Mouse (Mus musculus) left cerebral cortex, adult 9 months (tissue): Measurements from ENCODE around the gene Rpp38.
A peak's percentile ranks its signal among the peaks of the same experiment; 100 is the strongest.

ENCODE experiments used
- DNase-seq, 2 experiments: peaks; one replicate each; pipeline ENCODE4 v3.0.0; 2022; ENCODE audit warnings: low spot score in 2 of 2

Rpp38 gene

GRCm38 (mm10) chr2:3285709-3286108 is 46.7 kb downstream of the Rpp38 start:
- no peak for DNase-seq

DNA sequence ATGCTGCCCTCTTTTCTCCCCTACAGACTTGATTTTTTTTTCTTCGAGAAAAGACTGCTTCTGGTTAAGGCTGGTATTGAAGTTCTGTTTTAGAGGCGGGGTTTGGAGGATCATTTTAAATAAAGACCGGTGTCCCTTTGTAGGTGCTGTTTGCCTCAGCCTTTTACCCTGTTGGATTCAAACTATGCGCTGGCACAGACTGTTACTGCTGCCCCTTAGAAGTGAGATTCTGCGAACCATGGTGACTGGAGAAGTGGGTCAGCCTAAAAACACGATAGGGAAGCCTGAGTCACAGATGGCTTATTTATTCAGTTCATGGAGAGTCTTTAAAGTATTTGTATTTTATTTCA is 47.3 kb downstream of the Rpp38 start:
- DNase-seq, result peak in 1 of 2 experiments; percentile 24

DNA sequence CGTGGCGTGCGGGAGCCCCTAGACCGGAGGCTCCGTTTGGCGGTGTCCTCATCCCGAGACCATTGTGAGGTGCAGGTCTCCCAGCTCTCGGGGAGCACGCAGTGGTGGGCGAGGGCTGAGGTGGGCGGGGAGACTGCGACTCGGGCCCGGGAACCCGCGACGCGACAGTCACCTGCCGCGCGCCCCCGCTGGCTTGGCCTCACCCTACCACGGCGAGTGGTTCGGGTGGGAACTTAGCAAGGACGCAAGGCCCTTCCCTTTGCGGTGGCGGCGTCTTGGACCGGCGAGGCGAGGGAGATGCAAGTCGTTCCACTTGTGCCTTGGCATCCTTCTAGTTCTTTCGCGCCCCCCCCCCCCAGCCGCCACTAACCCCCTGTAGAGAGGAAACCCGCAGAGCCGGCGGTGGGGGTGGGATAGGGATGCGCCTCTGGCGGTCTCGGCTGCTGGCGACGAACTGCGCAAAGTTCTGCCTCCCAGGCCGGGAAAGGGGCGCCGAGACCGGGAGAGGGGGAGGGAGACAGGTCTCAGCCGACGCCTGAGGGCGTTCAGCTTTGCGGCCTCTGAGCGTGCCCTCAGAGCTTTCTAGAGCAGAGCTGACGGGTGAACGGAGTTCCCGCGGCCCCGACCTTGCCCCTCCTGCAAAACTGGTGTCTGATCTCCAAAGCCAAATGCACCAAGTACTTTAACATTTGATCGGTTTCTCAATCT is 47.8 kb downstream of the Rpp38 start:
- peak in 1 of 2 experiments; percentile 30 for DNase-seq

DNA sequence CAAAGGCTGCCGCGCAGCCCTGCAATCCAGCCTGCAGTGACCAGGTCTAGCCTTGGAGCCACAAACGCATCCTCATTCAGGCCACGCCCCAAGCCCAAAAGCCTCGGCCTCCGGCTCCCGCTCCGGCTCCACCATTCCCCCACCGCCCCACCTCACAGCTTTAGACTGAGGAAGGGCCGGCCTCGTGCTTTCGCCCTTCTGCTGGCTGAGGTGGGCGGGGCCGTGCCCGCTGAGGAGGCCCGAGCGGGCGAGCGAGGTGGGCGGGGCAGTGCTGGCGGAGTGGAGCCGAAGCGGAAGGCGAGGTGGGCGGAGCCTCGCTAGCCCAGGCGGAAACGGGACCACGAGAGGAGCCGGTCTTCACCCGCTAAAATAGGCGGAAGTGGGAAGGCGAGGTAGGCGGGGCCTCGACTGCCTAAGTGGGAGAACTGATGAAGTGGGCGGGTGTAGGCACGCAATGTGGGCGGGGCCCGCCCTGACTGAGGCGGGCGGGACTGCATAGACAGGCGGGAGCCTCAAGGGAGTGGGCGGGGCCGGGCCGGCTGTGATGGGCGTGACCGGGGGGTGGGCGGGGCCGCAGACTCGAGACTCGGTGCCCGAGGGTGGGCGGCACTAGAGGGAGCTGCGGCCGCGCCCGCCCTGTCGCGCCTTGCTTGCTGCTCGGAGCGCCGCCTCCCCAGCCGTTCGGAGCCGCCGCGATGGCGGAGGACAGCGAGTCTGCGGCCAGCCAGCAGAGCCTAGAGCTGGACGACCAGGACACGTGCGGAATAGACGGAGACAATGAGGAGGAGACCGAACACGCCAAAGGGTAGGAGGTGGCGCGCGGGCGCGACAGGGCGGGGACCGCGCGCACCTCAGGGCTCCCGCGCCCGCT is 48.6 kb downstream of the Rpp38 start, which contains the start of gene Nmt2:
Nmt2 (plus strand) TSS at position 611 of the 871 bp plus-strand sequence.
- peak; percentile 99 for DNase-seq

DNA sequence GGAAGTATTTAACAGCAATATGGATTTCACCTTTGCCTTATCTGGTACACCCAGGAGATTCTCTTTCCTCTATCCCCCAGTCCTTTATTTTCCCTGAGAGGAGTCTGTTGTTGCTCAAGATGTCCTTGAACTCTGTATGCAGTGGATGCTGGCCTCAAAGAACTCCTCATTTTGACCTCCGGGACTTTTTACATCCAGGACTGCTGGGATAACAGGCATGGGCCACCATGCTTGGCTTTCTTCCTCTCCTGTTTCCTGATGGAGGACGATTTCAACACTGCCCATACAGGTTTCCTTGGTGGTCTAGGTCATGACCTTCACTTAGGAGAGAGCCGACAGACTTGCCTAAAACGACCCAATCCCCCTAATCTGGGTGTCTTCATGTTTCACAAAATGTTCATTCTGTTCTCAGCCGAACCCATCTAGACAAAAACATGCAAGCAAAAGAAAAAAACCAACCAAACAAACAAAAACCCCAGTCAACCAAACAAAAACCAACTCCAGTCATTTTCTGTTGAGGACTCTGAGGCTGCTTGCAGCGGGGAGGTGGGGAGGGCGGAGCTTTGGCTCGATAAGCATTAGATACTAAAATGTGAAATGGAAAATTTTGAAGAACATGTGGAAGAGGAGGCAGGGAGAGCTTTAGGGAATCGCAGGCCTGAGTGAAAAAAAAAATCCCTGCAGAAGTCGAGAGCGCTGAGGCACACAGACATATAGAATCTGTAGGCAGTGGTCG is 49.4 kb downstream of the Rpp38 start:
- DNase-seq, result peak in 1 of 2 experiments; percentile 42

DNA sequence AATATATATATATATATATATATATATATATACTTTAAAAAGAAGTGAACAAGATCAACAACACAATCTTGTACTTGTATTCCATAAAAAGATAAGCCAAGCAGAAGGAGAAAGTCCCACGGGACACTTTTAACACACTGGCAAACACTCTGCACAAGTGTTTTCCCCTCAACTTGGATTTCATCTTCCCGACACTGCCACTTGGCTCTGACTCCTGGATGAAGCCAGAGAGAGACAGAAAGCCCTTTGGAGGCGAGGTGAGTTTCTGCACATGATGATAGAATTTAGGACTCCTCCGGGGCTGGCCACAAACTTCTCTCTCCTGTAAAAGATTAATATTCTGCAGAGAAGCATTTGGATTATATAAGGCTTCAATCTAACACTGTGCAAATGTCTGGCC is 51.1 kb downstream of the Rpp38 start:
- DNase-seq, result no peak
